Mouse (Mus musculus) layer of hippocampus, adult 8-10 months (tissue): ENCODE measurements at regions not wholly inside any gene's neighbourhood (a gene's known extent, or its start where the extent isn't known, plus 50 kb on each side); places are given as distances from the start of the nearest gene placed in this dataset.
A peak's percentile ranks its signal among the peaks of the same experiment; 100 is the strongest.

Experiments
- DNase-seq, 2 experiments: peaks; one replicate each; pipeline ENCODE4 v3.0.0; 2022; ENCODE audit warnings: low spot score in 2 of 2

DNA sequence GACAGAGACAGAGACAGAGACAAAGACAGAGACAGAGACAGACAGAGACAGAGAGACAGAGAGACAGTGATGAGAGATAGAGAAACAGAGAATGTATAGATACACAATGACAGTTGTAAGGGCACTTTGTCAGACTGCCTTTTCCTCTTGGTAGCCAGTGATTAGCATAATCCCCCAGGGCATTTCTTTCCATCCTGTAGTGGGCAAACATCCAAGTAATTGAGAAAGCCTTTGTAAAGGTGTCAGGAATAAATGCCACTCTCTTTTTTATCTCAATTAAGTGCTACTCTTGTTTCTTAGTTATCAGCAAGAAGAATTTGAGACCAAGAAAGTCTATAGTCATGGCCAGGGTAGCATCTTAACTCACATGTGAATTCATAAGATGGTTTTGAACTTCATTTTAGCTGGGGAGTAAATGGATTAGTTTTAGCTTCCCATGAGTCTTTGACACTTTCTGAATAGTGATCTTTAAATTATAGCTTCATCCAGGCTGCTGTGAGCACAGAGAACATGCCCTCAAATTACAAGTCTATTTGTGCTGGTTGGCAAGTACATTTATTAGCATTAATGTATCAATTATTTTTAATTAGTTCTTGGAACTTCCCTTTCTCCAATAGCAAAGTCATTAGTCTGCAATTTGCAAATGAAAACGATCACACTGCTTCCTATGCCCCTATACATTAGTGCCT lies 1215.9 kb downstream of the Gm9008 start:
- DNase-seq = no peak

DNA sequence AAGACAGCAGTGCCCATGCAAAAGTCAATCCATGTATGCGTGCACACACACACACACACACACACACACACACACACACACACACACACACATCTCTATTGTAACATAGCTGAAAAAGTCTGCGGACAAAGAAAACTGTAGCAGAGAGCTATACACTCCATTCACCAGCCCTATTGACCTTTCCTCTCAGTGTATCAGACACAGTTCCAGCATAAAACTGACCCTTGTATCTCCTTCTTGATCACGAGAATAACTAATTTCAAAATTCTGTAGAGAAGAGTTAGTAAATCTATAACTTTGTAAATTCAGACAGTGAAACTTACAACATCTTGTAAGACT lies 1243.5 kb downstream of the Gm9008 start:
- no peak for DNase-seq

- DNase-seq = peak; percentile 2 to 23
These were observed 1244.1 kb downstream of the Gm9008 start for GRCm38 (mm10) chr6:75253357-75254075.

GRCm38 (mm10) chr6:75215515-75215914 lies 1282.1 kb downstream of the Gm9008 start:
- no peak for DNase-seq

DNA sequence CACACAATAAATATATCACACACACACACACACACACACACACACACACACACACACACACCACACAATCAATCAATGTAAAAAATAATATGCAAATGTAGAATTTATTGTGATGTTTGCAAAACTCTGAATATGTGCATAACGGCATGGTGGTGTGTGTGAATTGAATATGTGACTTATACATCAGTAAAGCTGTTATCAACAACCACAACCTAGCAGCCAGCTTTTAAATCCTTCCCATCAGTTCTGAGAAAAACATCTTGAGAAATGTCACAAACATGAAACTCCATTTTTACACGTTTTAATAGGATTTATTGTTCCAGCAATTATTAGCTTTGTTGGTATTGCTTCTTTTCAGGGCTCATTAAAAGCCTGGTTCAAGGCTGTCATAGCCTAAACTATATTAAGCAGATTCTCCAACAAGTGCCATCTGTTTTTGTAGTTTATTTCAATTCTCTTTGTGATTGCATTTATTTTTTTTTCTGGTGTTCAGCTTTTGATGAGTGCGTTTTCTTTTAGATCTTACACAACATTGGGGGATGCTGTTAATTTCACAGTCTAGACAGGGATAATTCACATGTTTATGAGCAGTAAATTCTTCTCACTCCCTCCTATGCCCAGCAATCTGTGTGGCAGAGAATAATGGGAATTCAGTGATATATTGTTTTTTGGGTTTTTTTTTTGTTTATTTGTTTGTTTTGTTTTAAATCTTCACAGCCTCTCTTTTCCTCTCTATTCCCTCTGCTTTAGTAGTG lies 1284.7 kb downstream of the Gm9008 start:
- no peak for DNase-seq
